Mouse (Mus musculus): ENCODE data around the gene Rftn2.

DNA sequence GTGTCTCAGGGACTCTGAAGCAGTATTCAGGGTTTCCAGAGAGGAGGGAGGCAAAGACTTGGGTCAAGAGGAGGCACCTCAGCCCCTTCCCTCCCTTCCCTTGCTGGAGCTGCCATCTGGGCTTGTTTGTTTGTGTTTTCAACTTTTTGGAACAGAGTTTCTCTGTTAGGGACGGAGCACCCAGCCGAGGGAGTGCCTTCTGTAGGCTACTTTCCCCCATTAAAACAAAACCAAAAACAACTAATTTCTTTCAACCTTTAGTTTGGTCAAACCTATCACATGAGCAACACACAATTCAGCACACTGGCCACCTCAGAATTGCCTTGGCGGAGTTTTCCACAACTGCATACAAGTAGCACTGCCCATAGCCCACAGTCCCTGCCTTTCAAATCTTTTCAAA lies 1.2 kb downstream of the Rftn2 start:
- no peak for TF ChIP-seq TAL1 (IDR thresholded peaks at IDR 0.05; ENCODE audit: low read length)
- TF ChIP-seq GATA1 (IDR thresholded peaks at IDR 0.05; ENCODE audit: low read length) = no peak

All from erythroblast, embryonic 14.5 days (primary cell).